Mouse (Mus musculus): ENCODE data around the gene Smco1.
A peak's percentile ranks its signal among the peaks of the same experiment; 100 is the strongest.

The Smco1 gene

DNA sequence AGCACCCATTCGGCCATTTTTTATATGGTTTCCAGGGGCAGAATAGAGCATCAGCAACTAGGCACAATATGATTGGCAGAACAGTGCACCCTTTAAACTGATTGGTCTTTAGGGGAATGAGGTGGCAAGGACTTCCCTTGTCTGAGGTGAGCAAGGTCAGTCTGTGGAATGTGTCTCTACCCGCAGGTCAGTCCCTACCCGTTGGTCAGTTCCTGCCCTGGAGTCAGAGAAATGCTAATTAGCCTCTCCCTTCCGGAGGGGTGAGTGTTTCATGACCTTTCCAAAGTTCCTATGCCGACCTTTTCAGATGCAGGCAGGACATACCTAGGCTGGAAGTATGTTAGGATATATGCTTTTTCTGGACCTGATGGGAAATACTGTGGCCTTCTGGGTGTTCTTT is 41.1 kb downstream of the Smco1 start:
- DNase-seq = peak; percentile 62

- peak; percentile 34 for DNase-seq
Measured at GRCm38 (mm10) chr16:32312859-32313258, 41.6 kb downstream of the Smco1 start.

DNA sequence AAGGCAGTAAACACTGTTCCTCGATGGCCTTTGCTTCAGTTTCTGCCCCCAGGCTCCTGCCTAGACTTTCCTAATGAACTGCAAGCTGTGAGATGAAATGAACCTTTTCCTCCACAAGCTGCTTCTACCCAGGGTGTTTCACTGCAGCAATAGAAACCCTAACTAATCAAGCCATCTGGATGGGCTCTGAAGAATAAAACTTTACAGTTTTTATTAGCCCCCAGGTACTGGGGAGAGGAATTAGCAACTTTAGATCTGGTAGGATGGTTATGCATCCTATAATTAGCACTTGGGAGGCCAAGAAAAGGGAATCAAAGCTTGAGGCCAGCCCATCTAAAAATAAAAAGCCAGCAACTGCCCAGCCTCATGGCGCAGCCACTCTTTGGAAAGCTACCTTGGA is 45.3 kb downstream of the Smco1 start:
- DNase-seq = no peak

GRCm38 (mm10) chr16:32323953-32324352 is 52.7 kb downstream of the Smco1 start:
- no peak for DNase-seq
